Comparison of ENCODE assay signal across 19 mouse cellular contexts in genomic region chr9:33003880-33004279, GRCm38 (mm10).
DNase-seq lines count a peak whose midpoint lies in the region; TF ChIP-seq lines count a peak whose summit lies in the region.
"Had no signal": no experiment of that assay in that cellular context is flagged by ENCODE, and none has a peak within 500 bp of the region (broad histone marks: within the 10 kb centered on the region; RNA-seq: fewer than 3 reads in every experiment).

No protein-coding gene starts in this region.

- no peaks in the 10 kb centered on the region for H3K36me3 ChIP-seq in C2C12 (ENCODE audit: control insufficient read depth, insufficient read depth)
- H3K36me3 ChIP-seq in myocyte (ENCODE audit: control insufficient read depth, insufficient read depth): no peaks in the 10 kb centered on the region
- H3K36me3 ChIP-seq: embryonic facial prominence, embryonic 10.5 days; embryonic facial prominence, embryonic 12.5 days; forebrain, embryonic 15.5 days had no signal

- H3K4me3 ChIP-seq in C2C12 (ENCODE audit: insufficient read depth, poor library complexity, severe bottlenecking) (no peak overlapping the region), myocyte (no peak overlapping the region)
- H3K4me3 ChIP-seq: embryonic facial prominence, embryonic 10.5 days; embryonic facial prominence, embryonic 12.5 days; forebrain, embryonic 13.5 days; forebrain, embryonic 15.5 days had no signal

- H3K79me3 ChIP-seq in C2C12 (ENCODE audit: low read depth): no peaks in the 10 kb centered on the region

- no peak overlapping the region for H3ac ChIP-seq in C2C12 (ENCODE audit: control insufficient read depth, insufficient read length, low read depth)
- H3ac ChIP-seq in myocyte (ENCODE audit: control insufficient read depth, insufficient read length): no peak overlapping the region

- TF ChIP-seq POLR2A in myocyte (IDR thresholded peaks at IDR 0.05; ENCODE audit: insufficient read length, low read depth): no peak

- TF ChIP-seq CTCF in C2C12 (IDR thresholded peaks at IDR 0.05; ENCODE audit: control insufficient read depth, insufficient read depth, insufficient read length): no peak

- no peak overlapping the region for H3K4me2 ChIP-seq in myocyte (ENCODE audit: low read depth)
- H3K4me2 ChIP-seq: embryonic facial prominence, embryonic 12.5 days; forebrain, embryonic 13.5 days; forebrain, embryonic 15.5 days had no signal

- H3K27me3 ChIP-seq in C2C12 (ENCODE audit: control insufficient read depth, insufficient read depth, insufficient read length): no peaks in the 10 kb centered on the region
- no peaks in the 10 kb centered on the region for H3K27me3 ChIP-seq in myocyte (ENCODE audit: control insufficient read depth, insufficient read depth, insufficient read length)
- H3K27me3 ChIP-seq: embryonic facial prominence, embryonic 12.5 days; forebrain, embryonic 13.5 days; forebrain, embryonic 15.5 days had no signal

- no peaks in the 10 kb centered on the region for H3K79me2 ChIP-seq in C2C12 (ENCODE audit: control insufficient read depth, insufficient read depth)
- no peaks in the 10 kb centered on the region for H3K79me2 ChIP-seq in myocyte (ENCODE audit: control insufficient read depth, insufficient read depth)

- DNase-seq in 3T3-L1 (ENCODE audit: low read depth, low spot score) (peak; percentile 91), NIH3T3 (ENCODE audit: low read depth) (peak; percentile 66)
- no peak for DNase-seq in left cerebral cortex, adult 9 months (ENCODE audit: low spot score in 2 of 2)
- DNase-seq in testis, postnatal 10 days (ENCODE audit: low spot score): no peak
- no peak for DNase-seq in cerebellum, adult 11 months
- DNase-seq: adrenal gland, adult 8-10 months; adrenal gland, postnatal 25 days; cerebellum, adult 11-12 months; cerebellum, adult 2 months; cerebellum, adult 9-10 months; cerebellum, postnatal 10 days; cerebellum, postnatal 25 days; forebrain, postnatal 0 days had no signal

TF ChIP-seq in C2C12, 6 proteins besides CTCF, POLR2A, EP300 and RAD21:
- peak; percentile 52 for TF ChIP-seq CEBPB (IDR thresholded peaks at IDR 0.05; ENCODE audit: low read depth)
- TF ChIP-seq MYOD1 (IDR thresholded peaks at IDR 0.05; ENCODE audit: control insufficient read depth, insufficient read length, low read depth): no peak

TF ChIP-seq in myocyte, 11 proteins besides CTCF, POLR2A, EP300 and RAD21:
- TF ChIP-seq CEBPB (IDR thresholded peaks at IDR 0.05; ENCODE audit: insufficient read depth, poor library complexity, severe bottlenecking) (0 out of 2 replicates have a peak, but pooled peaks have one; percentile 7), TCF12 (IDR thresholded peaks at IDR 0.05; ENCODE audit: insufficient read depth, poor library complexity, severe bottlenecking) (no peak), MYOG (IDR thresholded peaks at IDR 0.05; ENCODE audit: control insufficient read depth in 1 of 3, insufficient read depth in 1 of 3, insufficient read length in 2 of 3, low read depth in 2 of 3) (no peak)

Comparison
In these comparisons a context has a peak if more than half of its experiments do, and no peak if none do; other contexts are left out.
1. DNase-seq: peak in 3T3-L1 (single experiment) and NIH3T3 (single experiment); none in left cerebral cortex, adult 9 months (0 of 2), testis, postnatal 10 days (single experiment) and cerebellum, adult 11 months (single experiment).